Comparison of ENCODE assay signal across 15 mouse cellular contexts in the genomic region with DNA sequence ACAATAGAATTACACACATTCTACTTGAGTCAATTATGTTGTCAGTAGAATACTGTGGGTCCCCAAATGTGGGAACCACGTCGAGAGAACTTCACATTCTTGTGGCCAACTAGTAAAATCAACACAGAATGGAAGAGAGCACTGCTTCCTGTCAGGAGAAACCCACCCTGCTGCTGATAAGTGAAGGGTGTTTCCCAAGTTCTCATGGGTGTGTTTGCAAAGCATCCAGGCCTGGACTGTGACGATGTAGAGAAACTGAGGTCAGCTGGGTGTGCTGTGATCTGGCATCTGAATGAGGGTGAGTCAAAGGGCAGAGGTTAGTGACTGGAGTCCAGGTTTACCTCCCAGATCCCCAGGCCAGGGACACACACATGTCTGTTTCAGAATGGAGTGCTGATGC.
A peak's percentile ranks its signal among the peaks of the same experiment; 100 is the strongest.
DNase-seq lines count a peak whose midpoint lies in the region; ATAC-seq and TF ChIP-seq lines count a peak whose summit lies in the region.
"Had no signal": no experiment of that assay in that cellular context is flagged by ENCODE, and none has a peak within 500 bp of the region (broad histone marks: within the 10 kb centered on the region; RNA-seq: fewer than 3 reads in every experiment).

No protein-coding gene starts in this region.

- no peak overlapping the region for H3K4me2 ChIP-seq in kidney, embryonic 16.5 days (replicated peaks; ENCODE audit: low read depth, low read length)
- no peak overlapping the region for H3K4me2 ChIP-seq in kidney, embryonic 14.5 days (replicated peaks; ENCODE audit: low read depth, low read length)
- H3K4me2 ChIP-seq in intestine, embryonic 15.5 days (replicated peaks), result no peak overlapping the region
- H3K4me2 ChIP-seq in hindbrain, embryonic 16.5 days (ENCODE audit: low read length), result no peak overlapping the region
- H3K4me2 ChIP-seq: forebrain, embryonic 13.5 days had no signal

- no peaks in the 10 kb centered on the region for H3K9me3 ChIP-seq in kidney, embryonic 16.5 days (ENCODE audit: low read length)
- no peaks in the 10 kb centered on the region for H3K9me3 ChIP-seq in kidney, embryonic 14.5 days (ENCODE audit: control insufficient read depth, low read length)
- no peaks in the 10 kb centered on the region for H3K9me3 ChIP-seq in intestine, embryonic 15.5 days
- no peaks in the 10 kb centered on the region for H3K9me3 ChIP-seq in hindbrain, embryonic 16.5 days (ENCODE audit: control insufficient read depth, low read length)
- H3K9me3 ChIP-seq: forebrain, embryonic 13.5 days; limb, embryonic 10.5 days had no signal

- ATAC-seq in kidney, embryonic 16.5 days (ENCODE audit: low FRiP score, low TSS enrichment), result 0 out of 2 replicates have a peak, but pooled peaks have one; percentile 31
- no peak for ATAC-seq in kidney, embryonic 14.5 days (ENCODE audit: low FRiP score, low TSS enrichment)
- peak; percentile 46; the same call in 1 of the 2 replicates for ATAC-seq in intestine, embryonic 15.5 days
- no peak for ATAC-seq in hindbrain, embryonic 16.5 days
- ATAC-seq: forebrain, embryonic 13.5 days had no signal

- intact Hi-C loops in gastrocnemius, adult 2 months (cut with DNase I), result no loop called here

- peaks cover 3% of the 10 kb centered on the region; the same call in 1 of the 2 replicates for H3K4me1 ChIP-seq in kidney, embryonic 16.5 days (ENCODE audit: insufficient read depth, low read length)
- no peaks in the 10 kb centered on the region for H3K4me1 ChIP-seq in kidney, embryonic 14.5 days (ENCODE audit: control insufficient read depth, insufficient read depth, low read length)
- H3K4me1 ChIP-seq in intestine, embryonic 15.5 days (replicated peaks), result peaks cover 7% of the 10 kb centered on the region; the same call in 1 of the 2 replicates
- no peaks in the 10 kb centered on the region for H3K4me1 ChIP-seq in hindbrain, embryonic 16.5 days (ENCODE audit: control insufficient read depth, insufficient read depth, low read depth, low read length)
- H3K4me1 ChIP-seq: forebrain, embryonic 13.5 days; limb, embryonic 10.5 days had no signal

- H3K9ac ChIP-seq in kidney, embryonic 16.5 days (replicated peaks; ENCODE audit: low read length), result no peak overlapping the region
- no peak overlapping the region for H3K9ac ChIP-seq in kidney, embryonic 14.5 days (ENCODE audit: low read depth, low read length)
- no peak overlapping the region for H3K9ac ChIP-seq in intestine, embryonic 15.5 days
- H3K9ac ChIP-seq in hindbrain, embryonic 16.5 days (ENCODE audit: low read depth, low read length), result no peak overlapping the region
- H3K9ac ChIP-seq: forebrain, embryonic 13.5 days had no signal

- 54% methylated on average over 3 of the region's 3 CpGs for WGBS in kidney, embryonic 16.5 days
- 63% methylated on average over 3 of the region's 3 CpGs for whole genome bisulfite sequencing in kidney, embryonic 14.5 days
- 23% methylated on average over 3 of the region's 3 CpGs for WGBS in intestine, embryonic 15.5 days
- 69% methylated on average over 3 of the region's 3 CpGs for WGBS in hindbrain, embryonic 16.5 days

- no peak for TF ChIP-seq CTCF in gastrocnemius, adult 2 months (IDR thresholded peaks at IDR 0.05)

- DNase-seq in gastrocnemius, adult 2 months, result no peak
- no peak for DNase-seq in gastrocnemius, adult 8-10 months (ENCODE audit: low spot score in 2 of 2)
- peak; percentile 29 for DNase-seq in skeletal muscle tissue, adult 2 months (ENCODE audit: low read depth, low spot score)
- no peak for DNase-seq in natural killer cell, adult 2 months (ENCODE audit: low spot score in 2 of 2)
- DNase-seq: cerebellum, adult 9-10 months; gastrocnemius, postnatal 25 days; thymus, adult 2 months had no signal

- H3K36me3 ChIP-seq in kidney, embryonic 16.5 days (ENCODE audit: insufficient read depth, low read length), result no peaks in the 10 kb centered on the region
- no peaks in the 10 kb centered on the region for H3K36me3 ChIP-seq in kidney, embryonic 14.5 days (ENCODE audit: control insufficient read depth, insufficient read depth, low read length)
- H3K36me3 ChIP-seq in intestine, embryonic 15.5 days, result no peaks in the 10 kb centered on the region
- H3K36me3 ChIP-seq in hindbrain, embryonic 16.5 days (ENCODE audit: control insufficient read depth, insufficient read depth, low read length), result no peaks in the 10 kb centered on the region
- H3K36me3 ChIP-seq: limb, embryonic 10.5 days had no signal

- no peak overlapping the region for H3K4me3 ChIP-seq in gastrocnemius, adult 2 months
- no peak overlapping the region for H3K4me3 ChIP-seq in kidney, embryonic 16.5 days (ENCODE audit: low read length)
- H3K4me3 ChIP-seq in kidney, embryonic 14.5 days (ENCODE audit: low read length), result no peak overlapping the region
- H3K4me3 ChIP-seq in intestine, embryonic 15.5 days (replicated peaks), result no peak overlapping the region
- H3K4me3 ChIP-seq in hindbrain, embryonic 16.5 days (ENCODE audit: low read length), result no peak overlapping the region
- H3K4me3 ChIP-seq: forebrain, embryonic 13.5 days; limb, embryonic 10.5 days; myocyte had no signal

- peak overlapping the region; percentile 56 for H3K27ac ChIP-seq in gastrocnemius, adult 2 months
- H3K27ac ChIP-seq in kidney, embryonic 16.5 days (ENCODE audit: low read length), result peak overlapping the region; percentile 25; the same call in 1 of the 2 replicates
- no peak overlapping the region for H3K27ac ChIP-seq in kidney, embryonic 14.5 days (ENCODE audit: low read depth, low read length)
- no peak overlapping the region for H3K27ac ChIP-seq in intestine, embryonic 15.5 days
- no peak overlapping the region for H3K27ac ChIP-seq in hindbrain, embryonic 16.5 days (ENCODE audit: low read depth, low read length)
- H3K27ac ChIP-seq: forebrain, embryonic 13.5 days; limb, embryonic 10.5 days; macrophage had no signal

- H3K27me3 ChIP-seq in kidney, embryonic 16.5 days (ENCODE audit: insufficient read depth, low read length), result no peaks in the 10 kb centered on the region
- H3K27me3 ChIP-seq in kidney, embryonic 14.5 days (ENCODE audit: control insufficient read depth, insufficient read depth, low read length), result no peaks in the 10 kb centered on the region
- H3K27me3 ChIP-seq in intestine, embryonic 15.5 days (replicated peaks), result no peaks in the 10 kb centered on the region
- no peaks in the 10 kb centered on the region for H3K27me3 ChIP-seq in hindbrain, embryonic 16.5 days (replicated peaks; ENCODE audit: control insufficient read depth, insufficient read depth, low read length)
- H3K27me3 ChIP-seq: forebrain, embryonic 13.5 days had no signal

Comparison
In these comparisons a context has a peak if more than half of its experiments do, and no peak if none do; other contexts are left out.
1. H3K27ac ChIP-seq: peak in gastrocnemius, adult 2 months (single experiment) and kidney, embryonic 16.5 days (single experiment); none in kidney, embryonic 14.5 days (single experiment), intestine, embryonic 15.5 days (single experiment) and hindbrain, embryonic 16.5 days (single experiment).
2. ATAC-seq: peak in kidney, embryonic 16.5 days (single experiment) and intestine, embryonic 15.5 days (single experiment); none in kidney, embryonic 14.5 days (single experiment) and hindbrain, embryonic 16.5 days (single experiment).